Mouse (Mus musculus): Measurements from ENCODE around the gene Anapc7. TPM values are rescaled to one million over a fixed set of nuclear protein-coding genes. Genes with fewer than 3 reads are reported as not detected.

Gene Anapc7
- 44.3 and 45.9 TPM in 2 replicates for polyA plus RNA-seq (2015; fragmentation: Nextera tagmentation; extraction: Ambion mirVana)

GRCm38 (mm10) chr5:122421271-122422068 lies at the start of gene Anapc7:
Gene Anapc7 (plus strand): TSS chr5:122421693.
- WGBS: 24% methylated on average over 17 of the region's 17 CpGs
- Histone ChIP-seq H3K9ac (ENCODE audit: low read depth, low read length) (peak within 1 kb of the TSS; percentile 95), H3K27ac (ENCODE audit: low read length) (peak within 1 kb of the TSS; percentile 98), H3K4me2 (ENCODE audit: low read length) (peak within 1 kb of the TSS; percentile 97), H3K36me3 (ENCODE audit: control insufficient read depth, insufficient read depth, low read length) (no peaks in the 10 kb centered on the region), H3K4me3 (ENCODE audit: low read depth, low read length) (peak within 1 kb of the TSS; percentile 99), H3K4me1 (ENCODE audit: control insufficient read depth, insufficient read depth, low read length) (peaks cover 19% of the 10 kb centered on the region), H3K9me3 (replicated peaks; ENCODE audit: control insufficient read depth, low read length, poor library complexity, severe bottlenecking) (no peaks in the 10 kb centered on the region), H3K27me3 (ENCODE audit: control insufficient read depth, insufficient read depth, low read depth, low read length) (no peaks in the 10 kb centered on the region)
- peak; percentile 64 for ATAC-seq

GRCm38 (mm10) chr5:122372192-122372769 lies 49.2 kb upstream of the Anapc7 start, which contains the start of gene Fam216a:
Gene Fam216a (minus strand): TSS chr5:122372364.
- Histone ChIP-seq H3K4me1 (ENCODE audit: control insufficient read depth, insufficient read depth, low read length) (peaks cover 17% of the 10 kb centered on the region), H3K4me3 (ENCODE audit: low read depth, low read length) (peak within 1 kb of the TSS; percentile 87), H3K36me3 (ENCODE audit: control insufficient read depth, insufficient read depth, low read length) (0 out of 2 replicates have a peak, but pooled peaks cover 4% of the 10 kb centered on the region), H3K27ac (ENCODE audit: low read length) (peak within 1 kb of the TSS; percentile 97), H3K9me3 (replicated peaks; ENCODE audit: control insufficient read depth, low read length, poor library complexity, severe bottlenecking) (no peaks in the 10 kb centered on the region), H3K27me3 (ENCODE audit: control insufficient read depth, insufficient read depth, low read depth, low read length) (no peaks in the 10 kb centered on the region), H3K9ac (ENCODE audit: low read depth, low read length) (peak within 1 kb of the TSS; percentile 88), H3K4me2 (ENCODE audit: low read length) (peak within 1 kb of the TSS; percentile 76)
- WGBS: under 1% methylated on average over 53 of the region's 53 CpGs
- ATAC-seq: peak; percentile 94

- 7% methylated on average over 5 of the region's 5 CpGs for WGBS
- H3K27ac ChIP-seq (ENCODE audit: low read length): peak overlapping the region; percentile 97
Observed at GRCm38 (mm10) chr5:122372878-122373277, 48.6 kb upstream of the Anapc7 start.

GRCm38 (mm10) chr5:122377101-122377833 lies 44.2 kb upstream of the Anapc7 start:
- Histone ChIP-seq H3K4me2 (ENCODE audit: low read length) (no peak overlapping the region), H3K27ac (ENCODE audit: low read length) (no peak overlapping the region), H3K36me3 (ENCODE audit: control insufficient read depth, insufficient read depth, low read length) (peaks cover 19% of the 10 kb centered on the region), H3K9ac (ENCODE audit: low read depth, low read length) (no peak overlapping the region), H3K9me3 (replicated peaks; ENCODE audit: control insufficient read depth, low read length, poor library complexity, severe bottlenecking) (no peaks in the 10 kb centered on the region), H3K27me3 (ENCODE audit: control insufficient read depth, insufficient read depth, low read depth, low read length) (no peaks in the 10 kb centered on the region), H3K4me3 (ENCODE audit: low read depth, low read length) (no peak overlapping the region), H3K4me1 (ENCODE audit: control insufficient read depth, insufficient read depth, low read length) (peaks cover 10% of the 10 kb centered on the region)
- ATAC-seq: no peak
- WGBS: 90% methylated on average over 4 of the region's 4 CpGs

More at GRCm38 (mm10) chr5:122372878-122373277, 48.6 kb upstream of the Anapc7 start:
- Histone ChIP-seq H3K9ac (ENCODE audit: low read depth, low read length) (peak overlapping the region; percentile 65), H3K4me2 (ENCODE audit: low read length) (peak overlapping the region; percentile 76), H3K4me3 (ENCODE audit: low read depth, low read length) (peak overlapping the region; percentile 87), H3K9me3 (replicated peaks; ENCODE audit: control insufficient read depth, low read length, poor library complexity, severe bottlenecking) (no peaks in the 10 kb centered on the region), H3K4me1 (ENCODE audit: control insufficient read depth, insufficient read depth, low read length) (peaks cover 17% of the 10 kb centered on the region), H3K27me3 (ENCODE audit: control insufficient read depth, insufficient read depth, low read depth, low read length) (no peaks in the 10 kb centered on the region), H3K36me3 (ENCODE audit: control insufficient read depth, insufficient read depth, low read length) (0 out of 2 replicates have a peak, but pooled peaks cover under 1% of the 10 kb centered on the region)
- 0 out of 2 replicates have a peak, but pooled peaks have one; percentile 3 for ATAC-seq

- H3K27ac ChIP-seq (ENCODE audit: low read length): no peak overlapping the region
- no peak for ATAC-seq
- no peaks in the 10 kb centered on the region for H3K27me3 ChIP-seq (ENCODE audit: control insufficient read depth, insufficient read depth, low read depth, low read length)
- no peak overlapping the region for H3K4me2 ChIP-seq (ENCODE audit: low read length)
- peaks cover 19% of the 10 kb centered on the region for H3K36me3 ChIP-seq (ENCODE audit: control insufficient read depth, insufficient read depth, low read length)
- H3K4me3 ChIP-seq (ENCODE audit: low read depth, low read length): no peak overlapping the region
- 97% methylated on average over 12 of the region's 12 CpGs for WGBS
- no peak overlapping the region for H3K9ac ChIP-seq (ENCODE audit: low read depth, low read length)
- H3K9me3 ChIP-seq (replicated peaks; ENCODE audit: control insufficient read depth, low read length, poor library complexity, severe bottlenecking): no peaks in the 10 kb centered on the region
- peaks cover 5% of the 10 kb centered on the region for H3K4me1 ChIP-seq (ENCODE audit: control insufficient read depth, insufficient read depth, low read length)
Observed at GRCm38 (mm10) chr5:122378171-122378570, 43.3 kb upstream of the Anapc7 start.

GRCm38 (mm10) chr5:122379374-122380155 lies 41.9 kb upstream of the Anapc7 start:
- H3K4me2 ChIP-seq (ENCODE audit: low read length): no peak overlapping the region
- 0 out of 2 replicates have a peak, but pooled peaks have one; percentile 32 for ATAC-seq
- H3K9me3 ChIP-seq (replicated peaks; ENCODE audit: control insufficient read depth, low read length, poor library complexity, severe bottlenecking): no peaks in the 10 kb centered on the region
- no peak overlapping the region for H3K27ac ChIP-seq (ENCODE audit: low read length)
- no peak overlapping the region for H3K9ac ChIP-seq (ENCODE audit: low read depth, low read length)
- H3K36me3 ChIP-seq (ENCODE audit: control insufficient read depth, insufficient read depth, low read length): peaks cover 19% of the 10 kb centered on the region
- H3K27me3 ChIP-seq (ENCODE audit: control insufficient read depth, insufficient read depth, low read depth, low read length): no peaks in the 10 kb centered on the region
- 52% methylated on average over 11 of the region's 11 CpGs for WGBS
- H3K4me3 ChIP-seq (ENCODE audit: low read depth, low read length): no peak overlapping the region
- H3K4me1 ChIP-seq (ENCODE audit: control insufficient read depth, insufficient read depth, low read length): no peaks in the 10 kb centered on the region

GRCm38 (mm10) chr5:122390006-122390405 lies 31.5 kb upstream of the Anapc7 start:
- no peak overlapping the region for H3K27ac ChIP-seq (ENCODE audit: low read length)
- WGBS: 87% methylated on average over 5 of the region's 5 CpGs

GRCm38 (mm10) chr5:122390671-122391070 lies 30.8 kb upstream of the Anapc7 start:
- Histone ChIP-seq H3K4me3 (ENCODE audit: low read depth, low read length) (no peak overlapping the region), H3K4me2 (ENCODE audit: low read length) (no peak overlapping the region), H3K27ac (ENCODE audit: low read length) (no peak overlapping the region), H3K9me3 (replicated peaks; ENCODE audit: control insufficient read depth, low read length, poor library complexity, severe bottlenecking) (no peaks in the 10 kb centered on the region), H3K9ac (ENCODE audit: low read depth, low read length) (no peak overlapping the region), H3K27me3 (ENCODE audit: control insufficient read depth, insufficient read depth, low read depth, low read length) (no peaks in the 10 kb centered on the region), H3K4me1 (ENCODE audit: control insufficient read depth, insufficient read depth, low read length) (peaks cover 9% of the 10 kb centered on the region), H3K36me3 (ENCODE audit: control insufficient read depth, insufficient read depth, low read length) (no peaks in the 10 kb centered on the region)
- ATAC-seq: no peak

More at GRCm38 (mm10) chr5:122390006-122390405, 31.5 kb upstream of the Anapc7 start:
- H3K4me1 ChIP-seq (ENCODE audit: control insufficient read depth, insufficient read depth, low read length): peaks cover 9% of the 10 kb centered on the region
- no peak for ATAC-seq
- no peaks in the 10 kb centered on the region for H3K9me3 ChIP-seq (replicated peaks; ENCODE audit: control insufficient read depth, low read length, poor library complexity, severe bottlenecking)
- no peak overlapping the region for H3K9ac ChIP-seq (ENCODE audit: low read depth, low read length)
- H3K4me3 ChIP-seq (ENCODE audit: low read depth, low read length): no peak overlapping the region
- H3K36me3 ChIP-seq (ENCODE audit: control insufficient read depth, insufficient read depth, low read length): no peaks in the 10 kb centered on the region
- H3K27me3 ChIP-seq (ENCODE audit: control insufficient read depth, insufficient read depth, low read depth, low read length): no peaks in the 10 kb centered on the region
- no peak overlapping the region for H3K4me2 ChIP-seq (ENCODE audit: low read length)

Measured in midbrain, embryonic 16.5 days (tissue).